Mouse (Mus musculus) forebrain, embryonic 12.5 days (tissue): Measurements from ENCODE around the gene Jag2. TPM values are rescaled to one million over a fixed set of nuclear protein-coding genes. Genes with fewer than 3 reads are reported as not detected.

Experiments used
- ATAC-seq: fragments of 200-750 bp; cut with Nextera tagmentation; 2 replicates; pipeline ENCODE4 v1.8.0; 2017; ENCODE audit warnings: moderate TSS enrichment; ENCODE audit not compliant: low FRiP score
- H3K27ac ChIP-seq: fragments of 300-500 bp; sonication (generic); 2 replicates; pipeline ENCODE4 v1.5.1; 2016; ENCODE audit warnings: mild to moderate bottlenecking
- H3K27me3 ChIP-seq: fragments of 300-500 bp; sonication (generic); 2 replicates; pipeline ENCODE4 v1.6.1; 2016; ENCODE audit warnings: mild to moderate bottlenecking
- H3K36me3 ChIP-seq: fragments of 300-500 bp; sonication (generic); replicated peaks from 2 replicates; pipeline ENCODE4 v1.6.1; 2016; ENCODE audit warnings: mild to moderate bottlenecking
- H3K4me1 ChIP-seq: fragments of 300-500 bp; sonication (generic); 2 replicates; pipeline ENCODE4 v1.6.1; 2016
- H3K4me2 ChIP-seq: fragments of 300-500 bp; sonication (generic); 2 replicates; pipeline ENCODE4 v1.6.1; 2016; ENCODE audit warnings: mild to moderate bottlenecking, moderate library complexity
- H3K4me3 ChIP-seq: fragments of 300-500 bp; sonication (generic); replicated peaks from 2 replicates; pipeline ENCODE4 v1.5.1; 2016; ENCODE audit warnings: mild to moderate bottlenecking
- H3K9ac ChIP-seq: fragments of 300-500 bp; sonication (generic); 2 replicates; pipeline ENCODE4 v1.6.1; 2016; ENCODE audit warnings: mild to moderate bottlenecking
- H3K9me3 ChIP-seq: fragments of 300-500 bp; sonication (generic); 2 replicates; pipeline ENCODE4 v1.6.1; 2016
- WGBS: fragments of 180-500 bp; shearing (Covaris S2); methylation state at CpG from one replicate; pipeline ENCODE4 v1.1.7; 2016; 5-methylcytosine and 5-hydroxymethylcytosine counted together
- polyA plus RNA-seq: library from polyadenylated mRNA; unstranded; fragments of >200 nt; fragmentation: Nextera tagmentation; extraction: Ambion mirVana; gene quantifications from 2 replicates; pipeline ENCODE4 v1.2.1, GENCODE M21; 2016

Gene Jag2
- polyA plus RNA-seq, 1 experiment from 2014 or later = 6.2 TPM

GRCm38 (mm10) chr12:112894303-112894884 is 35.2 kb downstream of the Jag2 start:
- Histone ChIP-seq H3K4me1 (peaks cover 7% of the 10 kb centered on the region), H3K4me3 (no peak overlapping the region), H3K27ac (0 out of 2 replicates have a peak overlapping the region, but pooled peaks have one; percentile 36), H3K9ac (no peak overlapping the region), H3K4me2 (no peak overlapping the region), H3K36me3 (no peaks in the 10 kb centered on the region), H3K9me3 (no peaks in the 10 kb centered on the region), H3K27me3 (peaks cover 11% of the 10 kb centered on the region; the same call in 1 of the 2 replicates)
- no peak for ATAC-seq
- 78% methylated on average over 11 of the region's 11 CpGs for WGBS

- H3K4me2 ChIP-seq = no peak overlapping the region
- no peak overlapping the region for H3K4me3 ChIP-seq
- H3K9ac ChIP-seq = no peak overlapping the region
- H3K27me3 ChIP-seq = 0 out of 2 replicates have a peak, but pooled peaks cover 12% of the 10 kb centered on the region
- no peak overlapping the region for H3K27ac ChIP-seq
- no peak for ATAC-seq
- no peaks in the 10 kb centered on the region for H3K36me3 ChIP-seq
- no peaks in the 10 kb centered on the region for H3K4me1 ChIP-seq
- 68% methylated on average over 7 of the region's 7 CpGs for WGBS
- H3K9me3 ChIP-seq = no peaks in the 10 kb centered on the region
Observed at GRCm38 (mm10) chr12:112885465-112885864, 44.1 kb downstream of the Jag2 start.

- ATAC-seq = no peak
- WGBS = 68% methylated on average over 6 of the region's 6 CpGs
- H3K27me3 ChIP-seq = peaks cover 51% of the 10 kb centered on the region
Observed at GRCm38 (mm10) chr12:112881301-112881815, 48.2 kb downstream of the Jag2 start.

GRCm38 (mm10) chr12:112880661-112881060 is 48.9 kb downstream of the Jag2 start:
- Histone ChIP-seq H3K36me3 (no peaks in the 10 kb centered on the region), H3K4me3 (no peak overlapping the region), H3K4me2 (no peak overlapping the region), H3K27me3 (peaks cover 58% of the 10 kb centered on the region), H3K9me3 (no peaks in the 10 kb centered on the region), H3K9ac (no peak overlapping the region), H3K4me1 (peaks cover 16% of the 10 kb centered on the region), H3K27ac (no peak overlapping the region)
- no peak for ATAC-seq
- WGBS = 81% methylated on average over 4 of the region's 4 CpGs

More at GRCm38 (mm10) chr12:112881301-112881815, 48.2 kb downstream of the Jag2 start:
- no peaks in the 10 kb centered on the region for H3K9me3 ChIP-seq
- H3K36me3 ChIP-seq = no peaks in the 10 kb centered on the region
- H3K4me1 ChIP-seq = peaks cover 13% of the 10 kb centered on the region
- H3K4me2 ChIP-seq = no peak overlapping the region
- H3K9ac ChIP-seq = no peak overlapping the region
- H3K4me3 ChIP-seq = no peak overlapping the region
- no peak overlapping the region for H3K27ac ChIP-seq

GRCm38 (mm10) chr12:112879731-112880130 is 49.8 kb downstream of the Jag2 start:
- H3K27me3 ChIP-seq = peaks cover 65% of the 10 kb centered on the region
- WGBS = 83% methylated on average over 5 of the region's 5 CpGs
- ATAC-seq = no peak

GRCm38 (mm10) chr12:112877607-112878020 is 52.0 kb downstream of the Jag2 start:
- under 1% methylated on average over 32 of the region's 37 CpGs for WGBS
- Histone ChIP-seq H3K4me1 (peaks cover 22% of the 10 kb centered on the region), H3K4me3 (peak overlapping the region; percentile 37), H3K9ac (peak overlapping the region; percentile 45), H3K4me2 (peak overlapping the region; percentile 57), H3K9me3 (no peaks in the 10 kb centered on the region), H3K27me3 (peaks cover 82% of the 10 kb centered on the region), H3K36me3 (no peaks in the 10 kb centered on the region), H3K27ac (no peak overlapping the region)
- 0 out of 2 replicates have a peak, but pooled peaks have one; percentile 18 for ATAC-seq

More at GRCm38 (mm10) chr12:112879731-112880130, 49.8 kb downstream of the Jag2 start:
- no peak overlapping the region for H3K4me2 ChIP-seq
- no peak overlapping the region for H3K4me3 ChIP-seq
- H3K9ac ChIP-seq = no peak overlapping the region
- peaks cover 16% of the 10 kb centered on the region for H3K4me1 ChIP-seq
- no peaks in the 10 kb centered on the region for H3K36me3 ChIP-seq
- H3K9me3 ChIP-seq = no peaks in the 10 kb centered on the region
- H3K27ac ChIP-seq = no peak overlapping the region

GRCm38 (mm10) chr12:112877073-112877576 is 52.5 kb downstream of the Jag2 start:
- Histone ChIP-seq H3K27me3 (peaks cover 87% of the 10 kb centered on the region), H3K36me3 (no peaks in the 10 kb centered on the region), H3K4me3 (peak overlapping the region; percentile 37), H3K4me2 (peak overlapping the region; percentile 57), H3K4me1 (peaks cover 22% of the 10 kb centered on the region), H3K9me3 (no peaks in the 10 kb centered on the region), H3K27ac (no peak overlapping the region), H3K9ac (peak overlapping the region; percentile 45; the same call in 1 of the 2 replicates)
- 7% methylated on average over 17 of the region's 17 CpGs for WGBS
- ATAC-seq = no peak

- H3K4me2 ChIP-seq = peak overlapping the region; percentile 40
- H3K4me1 ChIP-seq = peaks cover 22% of the 10 kb centered on the region
- H3K9ac ChIP-seq = no peak overlapping the region
- WGBS = 5% methylated on average over 28 of the region's 28 CpGs
- H3K9me3 ChIP-seq = no peaks in the 10 kb centered on the region
- H3K27me3 ChIP-seq = peaks cover 93% of the 10 kb centered on the region
- H3K4me3 ChIP-seq = peak overlapping the region; percentile 13; the same call in 1 of the 2 replicates
- no peaks in the 10 kb centered on the region for H3K36me3 ChIP-seq
- no peak overlapping the region for H3K27ac ChIP-seq
- ATAC-seq = no peak
Observed at GRCm38 (mm10) chr12:112876332-112877072, 53.1 kb downstream of the Jag2 start.

GRCm38 (mm10) chr12:112875225-112876013 is 54.2 kb downstream of the Jag2 start:
- H3K4me2 ChIP-seq = no peak overlapping the region
- ATAC-seq = peak; percentile 60
- no peak overlapping the region for H3K4me3 ChIP-seq
- H3K27me3 ChIP-seq = peaks cover 94% of the 10 kb centered on the region
- 23% methylated on average over 16 of the region's 16 CpGs for WGBS
- no peak overlapping the region for H3K27ac ChIP-seq
- no peaks in the 10 kb centered on the region for H3K36me3 ChIP-seq
- no peak overlapping the region for H3K9ac ChIP-seq
- peaks cover 22% of the 10 kb centered on the region for H3K4me1 ChIP-seq
- H3K9me3 ChIP-seq = no peaks in the 10 kb centered on the region

- no peak overlapping the region for H3K27ac ChIP-seq
- H3K9me3 ChIP-seq = no peaks in the 10 kb centered on the region
- peaks cover 24% of the 10 kb centered on the region for H3K4me1 ChIP-seq
- H3K9ac ChIP-seq = no peak overlapping the region
- no peak for ATAC-seq
- no peaks in the 10 kb centered on the region for H3K36me3 ChIP-seq
- 0 out of 2 replicates have a peak overlapping the region, but pooled peaks have one; percentile 2 for H3K4me3 ChIP-seq
- peak overlapping the region; percentile 29 for H3K4me2 ChIP-seq
- H3K27me3 ChIP-seq = peaks cover 86% of the 10 kb centered on the region
- 15% methylated on average over 22 of the region's 22 CpGs for WGBS
Observed at GRCm38 (mm10) chr12:112874199-112874598, 55.4 kb downstream of the Jag2 start.

- Histone ChIP-seq H3K27me3 (peaks cover 86% of the 10 kb centered on the region), H3K4me2 (peak overlapping the region; percentile 29), H3K4me1 (peaks cover 24% of the 10 kb centered on the region), H3K4me3 (0 out of 2 replicates have a peak overlapping the region, but pooled peaks have one; percentile 2), H3K9ac (no peak overlapping the region), H3K36me3 (no peaks in the 10 kb centered on the region), H3K9me3 (no peaks in the 10 kb centered on the region), H3K27ac (no peak overlapping the region)
- WGBS = 24% methylated on average over 18 of the region's 18 CpGs
- peak; percentile 36 for ATAC-seq
Observed at GRCm38 (mm10) chr12:112873452-112874190, 56.0 kb downstream of the Jag2 start.
